Mouse (Mus musculus): ENCODE results near the gene Eif4e1b. TPM values are rescaled to one million over a fixed set of nuclear protein-coding genes. Genes with fewer than 3 reads are reported as not detected.

Gene Eif4e1b
- not detected in 2 replicates for polyA plus RNA-seq (2011; ENCODE audit: insufficient read length, low read depth, missing spikeins)

DNA sequence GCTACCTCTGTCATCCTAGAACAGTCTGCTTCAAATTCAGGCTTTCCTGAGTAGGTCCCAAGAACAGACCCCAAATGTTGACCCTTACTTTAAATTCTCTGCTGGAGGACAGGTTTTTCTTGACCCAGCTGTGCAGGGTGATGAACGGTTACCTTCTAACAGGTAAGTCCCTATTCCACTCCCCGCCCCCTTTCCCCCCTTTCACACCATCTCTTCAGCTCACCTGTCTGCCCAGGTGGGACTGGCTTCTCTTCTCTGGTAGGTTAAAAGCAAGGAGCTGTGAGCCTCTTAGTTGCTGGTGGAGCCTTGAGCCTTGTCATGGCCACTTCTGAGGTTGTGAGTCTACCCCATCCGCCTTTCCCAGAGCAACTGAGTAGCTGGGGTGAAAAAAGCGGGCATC, at the start of gene Eif4e1b:
Eif4e1b (plus strand) TSS at position 301 of the 400 bp plus-strand sequence.
- Histone ChIP-seq H3K4me1 (ENCODE audit: control insufficient read depth, insufficient read depth, low read length) (peaks cover 5% of the 10 kb centered on the region; the same call in 1 of the 2 replicates), H3K4me3 (ENCODE audit: insufficient read depth, low read length) (no peak within 1 kb of the TSS), H3K27ac (ENCODE audit: insufficient read depth, low read length) (no peak within 1 kb of the TSS)
- TF ChIP-seq POLR2A (IDR thresholded peaks at IDR 0.05; ENCODE audit: low read depth, low read length) (no peak), CTCF (IDR thresholded peaks at IDR 0.05; ENCODE audit: borderline replicate concordance, insufficient read depth, low read length) (no peak)

GRCm38 (mm10) chr13:54736931-54737330, 46.9 kb upstream of the Eif4e1b start:
- Histone ChIP-seq H3K4me3 (ENCODE audit: insufficient read depth, low read length) (no peak overlapping the region), H3K27ac (ENCODE audit: insufficient read depth, low read length) (no peak overlapping the region)

GRCm38 (mm10) chr13:54737488-54738212, 46.1 kb upstream of the Eif4e1b start:
- H3K4me3 ChIP-seq (ENCODE audit: insufficient read depth, low read length), result no peak overlapping the region
- no peak overlapping the region for H3K27ac ChIP-seq (ENCODE audit: insufficient read depth, low read length)
- no peaks in the 10 kb centered on the region for H3K4me1 ChIP-seq (ENCODE audit: control insufficient read depth, insufficient read depth, low read length)
- TF ChIP-seq CTCF (IDR thresholded peaks at IDR 0.05; ENCODE audit: borderline replicate concordance, insufficient read depth, low read length) (no peak), POLR2A (IDR thresholded peaks at IDR 0.05; ENCODE audit: low read depth, low read length) (no peak)

More at GRCm38 (mm10) chr13:54736931-54737330, 46.9 kb upstream of the Eif4e1b start:
- TF ChIP-seq CTCF (IDR thresholded peaks at IDR 0.05; ENCODE audit: borderline replicate concordance, insufficient read depth, low read length) (no peak), POLR2A (IDR thresholded peaks at IDR 0.05; ENCODE audit: low read depth, low read length) (no peak)
- no peaks in the 10 kb centered on the region for H3K4me1 ChIP-seq (ENCODE audit: control insufficient read depth, insufficient read depth, low read length)

DNA sequence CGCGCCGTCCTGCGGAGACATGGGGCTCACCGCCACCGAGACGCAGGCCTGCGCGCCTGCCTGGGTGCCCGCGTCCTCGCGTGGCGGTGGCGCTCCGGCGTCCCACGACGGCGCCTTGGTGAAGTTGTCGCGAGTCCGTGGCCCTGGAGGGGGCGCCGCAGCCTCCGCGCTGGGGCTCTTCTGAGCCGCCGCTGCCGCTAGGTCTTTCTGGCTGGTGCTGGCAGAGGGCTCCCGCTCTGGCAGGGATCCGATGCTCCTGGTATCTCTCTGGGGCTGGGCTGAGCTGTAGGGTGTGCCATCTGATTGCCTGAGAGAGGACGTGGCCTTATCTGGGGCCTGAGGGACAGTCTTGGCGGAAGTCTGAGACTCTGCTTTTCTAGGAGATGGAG, 45.6 kb upstream of the Eif4e1b start:
- H3K4me1 ChIP-seq (ENCODE audit: control insufficient read depth, insufficient read depth, low read length), result no peaks in the 10 kb centered on the region
- H3K27ac ChIP-seq (ENCODE audit: insufficient read depth, low read length), result no peak overlapping the region
- TF ChIP-seq POLR2A (IDR thresholded peaks at IDR 0.05; ENCODE audit: low read depth, low read length), result no peak
- no peak for TF ChIP-seq CTCF (IDR thresholded peaks at IDR 0.05; ENCODE audit: borderline replicate concordance, insufficient read depth, low read length)
- no peak overlapping the region for H3K4me3 ChIP-seq (ENCODE audit: insufficient read depth, low read length)

DNA sequence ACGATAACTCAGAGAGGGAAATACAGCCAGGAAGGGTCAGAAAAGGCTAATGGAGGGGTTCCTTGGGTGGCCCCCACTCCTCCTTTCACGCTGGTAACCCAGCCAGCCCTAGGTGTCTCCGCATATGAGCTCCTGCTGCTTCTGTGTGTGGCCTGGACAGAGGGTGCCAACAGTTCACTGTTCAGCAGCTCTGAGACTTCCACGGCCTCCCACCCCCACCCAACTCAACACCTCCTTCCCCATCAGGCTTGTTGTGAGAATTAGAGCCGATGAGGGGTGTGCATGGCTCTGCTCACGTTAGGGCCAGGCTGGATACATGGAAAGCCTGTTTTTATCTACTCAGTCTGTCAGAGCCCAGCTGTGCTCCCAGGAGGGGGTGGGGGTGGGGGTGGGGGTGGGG, 37.7 kb upstream of the Eif4e1b start:
- no peak overlapping the region for H3K27ac ChIP-seq (ENCODE audit: insufficient read depth, low read length)
- no peaks in the 10 kb centered on the region for H3K4me1 ChIP-seq (ENCODE audit: control insufficient read depth, insufficient read depth, low read length)
- no peak overlapping the region for H3K4me3 ChIP-seq (ENCODE audit: insufficient read depth, low read length)
- TF ChIP-seq POLR2A (IDR thresholded peaks at IDR 0.05; ENCODE audit: low read depth, low read length) (no peak), CTCF (IDR thresholded peaks at IDR 0.05; ENCODE audit: borderline replicate concordance, insufficient read depth, low read length) (no peak)

DNA sequence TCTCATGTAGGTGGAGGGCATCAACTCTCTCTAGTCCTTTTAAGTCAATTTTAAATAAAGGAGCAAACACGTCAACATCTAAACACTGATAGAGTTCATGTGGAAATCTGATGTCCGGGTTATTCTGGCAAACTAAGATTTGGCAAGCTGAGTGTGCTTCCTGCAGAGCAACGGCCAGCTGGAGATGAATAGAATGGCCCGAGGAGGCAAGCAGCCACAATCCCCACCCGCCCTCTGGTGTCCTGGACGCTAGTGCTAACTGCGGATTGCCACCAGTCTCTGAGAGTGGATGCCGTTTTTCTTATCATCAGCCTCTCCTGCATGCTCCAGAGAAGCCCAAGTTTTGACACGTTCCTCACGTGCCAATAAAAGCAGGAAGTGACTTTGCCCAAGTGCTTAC, 36.9 kb upstream of the Eif4e1b start:
- H3K27ac ChIP-seq (ENCODE audit: insufficient read depth, low read length), result no peak overlapping the region
- no peaks in the 10 kb centered on the region for H3K4me1 ChIP-seq (ENCODE audit: control insufficient read depth, insufficient read depth, low read length)
- TF ChIP-seq POLR2A (IDR thresholded peaks at IDR 0.05; ENCODE audit: low read depth, low read length) (no peak), CTCF (IDR thresholded peaks at IDR 0.05; ENCODE audit: borderline replicate concordance, insufficient read depth, low read length) (no peak)
- H3K4me3 ChIP-seq (ENCODE audit: insufficient read depth, low read length), result no peak overlapping the region

DNA sequence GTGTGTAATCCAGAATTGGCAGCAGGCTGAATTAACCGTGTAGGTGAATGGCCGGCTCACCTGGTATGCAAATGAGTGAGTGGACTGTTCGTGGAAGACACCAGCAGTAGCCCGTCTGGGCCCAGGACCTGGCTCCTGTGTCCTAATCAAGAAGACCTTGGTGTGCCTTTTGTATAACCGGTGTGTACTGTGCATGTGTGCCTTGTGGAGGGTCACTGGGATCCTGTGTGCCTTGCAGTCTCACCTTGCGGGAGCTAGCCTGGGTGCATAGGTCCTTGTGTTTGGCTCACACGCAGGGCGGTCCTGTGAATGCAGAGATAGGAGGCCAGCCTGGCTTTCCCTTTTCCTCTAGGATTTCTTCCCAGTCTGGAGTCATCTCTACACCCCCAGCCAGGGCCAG, 35.6 kb upstream of the Eif4e1b start:
- Histone ChIP-seq H3K27ac (ENCODE audit: insufficient read depth, low read length) (no peak overlapping the region), H3K4me3 (ENCODE audit: insufficient read depth, low read length) (no peak overlapping the region), H3K4me1 (ENCODE audit: control insufficient read depth, insufficient read depth, low read length) (no peaks in the 10 kb centered on the region)
- TF ChIP-seq CTCF (IDR thresholded peaks at IDR 0.05; ENCODE audit: borderline replicate concordance, insufficient read depth, low read length) (no peak), POLR2A (IDR thresholded peaks at IDR 0.05; ENCODE audit: low read depth, low read length) (no peak)

DNA sequence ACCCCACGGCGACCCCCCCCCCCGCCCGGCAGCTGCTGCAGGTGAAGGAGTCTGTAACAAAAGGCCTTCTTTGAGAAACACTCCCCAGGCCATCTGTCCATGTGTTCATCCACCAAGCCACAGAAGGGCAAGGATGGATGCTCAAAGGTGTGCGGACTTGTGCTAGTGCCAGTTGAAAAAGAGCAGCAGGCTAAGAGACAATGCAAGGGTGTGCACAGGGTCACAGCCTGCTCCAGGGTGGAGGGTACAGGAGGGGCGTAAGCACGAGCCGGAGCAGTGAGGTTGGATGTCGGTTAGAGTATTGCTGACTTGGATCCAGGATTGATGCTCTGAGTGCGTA, 35.1 kb upstream of the Eif4e1b start:
- Histone ChIP-seq H3K4me1 (ENCODE audit: control insufficient read depth, insufficient read depth, low read length) (no peaks in the 10 kb centered on the region), H3K27ac (ENCODE audit: insufficient read depth, low read length) (no peak overlapping the region), H3K4me3 (ENCODE audit: insufficient read depth, low read length) (no peak overlapping the region)
- no peak for TF ChIP-seq POLR2A (IDR thresholded peaks at IDR 0.05; ENCODE audit: low read depth, low read length)
- TF ChIP-seq CTCF (IDR thresholded peaks at IDR 0.05; ENCODE audit: borderline replicate concordance, insufficient read depth, low read length), result no peak

- Histone ChIP-seq H3K4me1 (ENCODE audit: control insufficient read depth, insufficient read depth, low read length) (no peaks in the 10 kb centered on the region), H3K27ac (ENCODE audit: insufficient read depth, low read length) (no peak overlapping the region), H3K4me3 (ENCODE audit: insufficient read depth, low read length) (peak overlapping the region; percentile 5; the same call in 1 of the 2 replicates)
- TF ChIP-seq POLR2A (IDR thresholded peaks at IDR 0.05; ENCODE audit: low read depth, low read length) (no peak), CTCF (IDR thresholded peaks at IDR 0.05; ENCODE audit: borderline replicate concordance, insufficient read depth, low read length) (no peak)
These were observed 34.5 kb upstream of the Eif4e1b start for GRCm38 (mm10) chr13:54749061-54749863.
